In genomic region chr8:104341678-104342077, GRCm38 (mm10) we compare ENCODE assay signal across 7 mouse cellular contexts. TPM values are rescaled to one million over a fixed set of nuclear protein-coding genes. Genes with fewer than 3 reads are reported as not detected.
A peak's percentile ranks its signal among the peaks of the same experiment; 100 is the strongest.
DNase-seq lines count a peak whose midpoint lies in the region; ATAC-seq and TF ChIP-seq lines count a peak whose summit lies in the region.

No protein-coding gene starts in this region.

- no peak overlapping the region for H3K27ac ChIP-seq in forebrain, embryonic 14.5 days (ENCODE audit: low read depth, low read length)
- H3K27ac ChIP-seq in liver, embryonic 11.5 days (ENCODE audit: low read depth, low read length), result no peak overlapping the region; the same call in 1 of the 2 replicates
- 0 out of 2 replicates have a peak overlapping the region, but pooled peaks have one; percentile 1 for H3K27ac ChIP-seq in stomach, postnatal 0 days (replicated peaks)

- no peak for ATAC-seq in megakaryocyte, adult 5-6 weeks (ENCODE audit: poor library complexity, severe bottlenecking)
- ATAC-seq in forebrain, embryonic 14.5 days, result no peak
- ATAC-seq in liver, embryonic 11.5 days (replicated peaks; ENCODE audit: low FRiP score), result no peak
- no peak for ATAC-seq in stomach, postnatal 0 days (ENCODE audit: low FRiP score, low TSS enrichment)

- no peak for DNase-seq in forebrain, embryonic 14.5 days (ENCODE audit: low spot score)
- no peak for DNase-seq in liver, embryonic 11.5 days (ENCODE audit: low spot score)
- DNase-seq in stomach, postnatal 0 days (ENCODE audit: low spot score), result no peak
- no peak for DNase-seq in left cerebral cortex, adult 11 months (ENCODE audit: low spot score)
- DNase-seq in urinary bladder, postnatal 14 days (ENCODE audit: low spot score), result no peak

- peaks cover 74% of the 10 kb centered on the region for H3K4me1 ChIP-seq in megakaryocyte, embryonic 14.5 days
- no peaks in the 10 kb centered on the region for H3K4me1 ChIP-seq in forebrain, embryonic 14.5 days (ENCODE audit: control insufficient read depth, insufficient read depth, low read length)
- peaks cover 7% of the 10 kb centered on the region for H3K4me1 ChIP-seq in liver, embryonic 11.5 days (replicated peaks; ENCODE audit: control insufficient read depth, insufficient read depth, low read length)
- no peaks in the 10 kb centered on the region for H3K4me1 ChIP-seq in stomach, postnatal 0 days (replicated peaks; ENCODE audit: control insufficient read depth, insufficient read depth)

- no peak for TF ChIP-seq EP300 in stomach, postnatal 0 days (optimal IDR thresholded peaks at IDR 0.05)

- peaks cover 3% of the 10 kb centered on the region; the same call in 1 of the 2 replicates for H3K9me3 ChIP-seq in megakaryocyte, embryonic 14.5 days
- no peaks in the 10 kb centered on the region for H3K9me3 ChIP-seq in forebrain, embryonic 14.5 days (replicated peaks; ENCODE audit: control insufficient read depth, low read length)
- H3K9me3 ChIP-seq in liver, embryonic 11.5 days (ENCODE audit: control insufficient read depth, low read length), result no peaks in the 10 kb centered on the region
- no peaks in the 10 kb centered on the region for H3K9me3 ChIP-seq in stomach, postnatal 0 days (ENCODE audit: control insufficient read depth, low read length)

- no peaks in the 10 kb centered on the region for H3K27me3 ChIP-seq in megakaryocyte, embryonic 14.5 days (replicated peaks)
- no peaks in the 10 kb centered on the region for H3K27me3 ChIP-seq in forebrain, embryonic 14.5 days (replicated peaks; ENCODE audit: control insufficient read depth, insufficient read depth, low read length)
- H3K27me3 ChIP-seq in liver, embryonic 11.5 days (replicated peaks; ENCODE audit: control insufficient read depth, insufficient read depth, low read length), result no peaks in the 10 kb centered on the region
- no peaks in the 10 kb centered on the region for H3K27me3 ChIP-seq in stomach, postnatal 0 days (ENCODE audit: control insufficient read depth, insufficient read depth, low read length)

- WGBS in forebrain, embryonic 14.5 days, result 40% methylated on average over 6 of the region's 6 CpGs
- 39% methylated on average over 6 of the region's 6 CpGs for WGBS in liver, embryonic 11.5 days
- 51% methylated on average over 6 of the region's 6 CpGs for WGBS in stomach, postnatal 0 days

- peak overlapping the region; percentile 98 for H3K4me3 ChIP-seq in megakaryocyte, embryonic 14.5 days (replicated peaks)
- H3K4me3 ChIP-seq in forebrain, embryonic 14.5 days (ENCODE audit: low read depth, low read length), result peak overlapping the region; percentile 54; the same call in 1 of the 2 replicates
- H3K4me3 ChIP-seq in liver, embryonic 11.5 days (ENCODE audit: low read depth, low read length), result peak overlapping the region; percentile 67
- peak overlapping the region; percentile 63 for H3K4me3 ChIP-seq in stomach, postnatal 0 days (ENCODE audit: low read depth, low read length)

- H3K4me2 ChIP-seq in forebrain, embryonic 14.5 days (ENCODE audit: low read length), result peak overlapping the region; percentile 80
- H3K4me2 ChIP-seq in liver, embryonic 11.5 days, result peak overlapping the region; percentile 71
- peak overlapping the region; percentile 78 for H3K4me2 ChIP-seq in stomach, postnatal 0 days (replicated peaks; ENCODE audit: low read depth)

- H3K9ac ChIP-seq in forebrain, embryonic 14.5 days (ENCODE audit: low read length), result no peak overlapping the region
- H3K9ac ChIP-seq in liver, embryonic 11.5 days (ENCODE audit: low read depth, low read length), result no peak overlapping the region
- H3K9ac ChIP-seq in stomach, postnatal 0 days (ENCODE audit: low read length), result no peak overlapping the region

- H3K36me3 ChIP-seq in megakaryocyte, embryonic 14.5 days (replicated peaks; ENCODE audit: low read length), result peaks cover 32% of the 10 kb centered on the region
- H3K36me3 ChIP-seq in forebrain, embryonic 14.5 days (ENCODE audit: control insufficient read depth, insufficient read depth, low read length), result peaks cover 4% of the 10 kb centered on the region; the same call in 1 of the 2 replicates
- no peaks in the 10 kb centered on the region; the same call in 1 of the 2 replicates for H3K36me3 ChIP-seq in liver, embryonic 11.5 days (ENCODE audit: control insufficient read depth, insufficient read depth, low read length)
- H3K36me3 ChIP-seq in stomach, postnatal 0 days (ENCODE audit: control insufficient read depth, insufficient read depth, low read length), result peaks cover 2% of the 10 kb centered on the region; the same call in 1 of the 2 replicates

- TF ChIP-seq CTCF in stomach, postnatal 0 days (IDR thresholded peaks at IDR 0.05; ENCODE audit: low read depth), result no peak

RNA-seq across cellular contexts. Expression of gene Cmtm3, which starts 2.5 kb away (rescaled TPM):
- 64.5 and 65.4 TPM in 2 replicates for polyA plus RNA-seq in megakaryocyte, embryonic 14.5 days (2012; ENCODE audit: insufficient read depth, low replicate concordance)
- 84.1 and 85.6 TPM in 2 replicates for total RNA-seq in megakaryocyte, adult 5-6 weeks (2015)
- 48.5 and 50.4 TPM in 2 replicates for total RNA-seq in megakaryocyte, adult 5-6 weeks (2017)
- 37.5 and 38.8 TPM in 2 replicates for polyA plus RNA-seq in forebrain, embryonic 14.5 days (2014; fragmentation: Nextera tagmentation; extraction: Ambion mirVana)
- 62.4 and 65.0 TPM in 2 replicates for polyA plus RNA-seq in liver, embryonic 11.5 days (2014; fragmentation: Nextera tagmentation; extraction: Ambion mirVana)
- 48.4 and 52.1 TPM in 2 replicates for polyA plus RNA-seq in stomach, postnatal 0 days (2015; fragmentation: Nextera tagmentation; extraction: Ambion mirVana)

RNA-seq across cellular contexts. Expression of gene Cmtm2b, which starts 19.6 kb away (rescaled TPM):
- not detected in 2 replicates for polyA plus RNA-seq in megakaryocyte, embryonic 14.5 days (2012; ENCODE audit: insufficient read depth, low replicate concordance)
- total RNA-seq in megakaryocyte, adult 5-6 weeks (2015), result not detected in 2 replicates
- not detected in 2 replicates for total RNA-seq in megakaryocyte, adult 5-6 weeks (2017)
- polyA plus RNA-seq in forebrain, embryonic 14.5 days (2014; fragmentation: Nextera tagmentation; extraction: Ambion mirVana), result not detected in 2 replicates
- not detected in 2 replicates for polyA plus RNA-seq in liver, embryonic 11.5 days (2014; fragmentation: Nextera tagmentation; extraction: Ambion mirVana)
- not detected in 2 replicates for polyA plus RNA-seq in stomach, postnatal 0 days (2015; fragmentation: Nextera tagmentation; extraction: Ambion mirVana)

RNA-seq across cellular contexts. Expression of gene Gm11020, which starts 20.3 kb away (rescaled TPM):
- not detected in 2 replicates for polyA plus RNA-seq in megakaryocyte, embryonic 14.5 days (2012; ENCODE audit: insufficient read depth, low replicate concordance)
- not detected in 2 replicates for total RNA-seq in megakaryocyte, adult 5-6 weeks (2015)
- not detected in 2 replicates for total RNA-seq in megakaryocyte, adult 5-6 weeks (2017)
- not detected in 2 replicates for polyA plus RNA-seq in forebrain, embryonic 14.5 days (2014; fragmentation: Nextera tagmentation; extraction: Ambion mirVana)
- not detected in 2 replicates for polyA plus RNA-seq in liver, embryonic 11.5 days (2014; fragmentation: Nextera tagmentation; extraction: Ambion mirVana)
- polyA plus RNA-seq in stomach, postnatal 0 days (2015; fragmentation: Nextera tagmentation; extraction: Ambion mirVana), result not detected in 2 replicates

RNA-seq across cellular contexts. Expression of gene Cmtm1, which starts 31.7 kb away (rescaled TPM):
- not detected in 2 replicates for polyA plus RNA-seq in megakaryocyte, embryonic 14.5 days (2012; ENCODE audit: insufficient read depth, low replicate concordance)
- not detected in 2 replicates for total RNA-seq in megakaryocyte, adult 5-6 weeks (2015)
- total RNA-seq in megakaryocyte, adult 5-6 weeks (2017), result not detected in 2 replicates
- not detected in 2 replicates for polyA plus RNA-seq in forebrain, embryonic 14.5 days (2014; fragmentation: Nextera tagmentation; extraction: Ambion mirVana)
- polyA plus RNA-seq in liver, embryonic 11.5 days (2014; fragmentation: Nextera tagmentation; extraction: Ambion mirVana), result not detected in 2 replicates
- polyA plus RNA-seq in stomach, postnatal 0 days (2015; fragmentation: Nextera tagmentation; extraction: Ambion mirVana), result not detected in 2 replicates

RNA-seq across cellular contexts. Expression of gene Gm45711, which starts 31.8 kb away (rescaled TPM):
- not detected in 2 replicates for polyA plus RNA-seq in megakaryocyte, embryonic 14.5 days (2012; ENCODE audit: insufficient read depth, low replicate concordance)
- total RNA-seq in megakaryocyte, adult 5-6 weeks (2015), result not detected in 2 replicates
- total RNA-seq in megakaryocyte, adult 5-6 weeks (2017), result not detected in 2 replicates
- not detected in 2 replicates for polyA plus RNA-seq in forebrain, embryonic 14.5 days (2014; fragmentation: Nextera tagmentation; extraction: Ambion mirVana)
- not detected in 2 replicates for polyA plus RNA-seq in liver, embryonic 11.5 days (2014; fragmentation: Nextera tagmentation; extraction: Ambion mirVana)
- polyA plus RNA-seq in stomach, postnatal 0 days (2015; fragmentation: Nextera tagmentation; extraction: Ambion mirVana), result not detected in 2 replicates
